Mouse (Mus musculus) urinary bladder, adult 18-20 months (tissue): ENCODE results near the gene Tnfrsf21.
A peak's percentile ranks its signal among the peaks of the same experiment; 100 is the strongest.

Experiments used
- DNase-seq, 2 experiments: peaks; one replicate each; pipeline ENCODE4 v3.0.0; 2022; ENCODE audit warnings: low spot score in 2 of 2, mixed read lengths in 2 of 2

Tnfrsf21 gene

GRCm38 (mm10) chr17:43076801-43077493, 60.6 kb downstream of the Tnfrsf21 start:
- DNase-seq: peak; percentile 44 to 59

GRCm38 (mm10) chr17:43077540-43077939, 61.2 kb downstream of the Tnfrsf21 start:
- no peak for DNase-seq

- DNase-seq: no peak
Measured at GRCm38 (mm10) chr17:43081225-43081624, 64.9 kb downstream of the Tnfrsf21 start.

- DNase-seq: no peak
Measured at GRCm38 (mm10) chr17:43089496-43089895, 73.1 kb downstream of the Tnfrsf21 start.

- no peak for DNase-seq
Measured at GRCm38 (mm10) chr17:43090948-43091724, 74.8 kb downstream of the Tnfrsf21 start.

GRCm38 (mm10) chr17:43092280-43092995, 76.1 kb downstream of the Tnfrsf21 start:
- DNase-seq: no peak

GRCm38 (mm10) chr17:43094285-43094684, 77.9 kb downstream of the Tnfrsf21 start:
- DNase-seq: no peak

- DNase-seq: no peak
Measured at GRCm38 (mm10) chr17:43097101-43097688, 80.8 kb downstream of the Tnfrsf21 start.

- no peak for DNase-seq
Measured at GRCm38 (mm10) chr17:43106108-43106507, 89.8 kb downstream of the Tnfrsf21 start.

- no peak for DNase-seq
Measured at GRCm38 (mm10) chr17:43107338-43107737, 91.0 kb downstream of the Tnfrsf21 start.

GRCm38 (mm10) chr17:43109501-43109900, 93.1 kb downstream of the Tnfrsf21 start:
- no peak for DNase-seq

- DNase-seq: no peak
Measured at GRCm38 (mm10) chr17:43110168-43110885, 94.0 kb downstream of the Tnfrsf21 start.

- DNase-seq: no peak
Measured at GRCm38 (mm10) chr17:43113391-43113984, 97.1 kb downstream of the Tnfrsf21 start.

- DNase-seq: no peak
Measured at GRCm38 (mm10) chr17:43114086-43114581, 97.8 kb downstream of the Tnfrsf21 start.

- no peak for DNase-seq
Measured at GRCm38 (mm10) chr17:43114926-43115325, 98.6 kb downstream of the Tnfrsf21 start.

- DNase-seq: no peak
Measured at GRCm38 (mm10) chr17:43116748-43117147, 100.4 kb downstream of the Tnfrsf21 start.

GRCm38 (mm10) chr17:43119446-43119845, 103.1 kb downstream of the Tnfrsf21 start:
- peak in 1 of 2 experiments; percentile 43 for DNase-seq

GRCm38 (mm10) chr17:43121096-43121495, 104.7 kb downstream of the Tnfrsf21 start:
- DNase-seq: no peak

- DNase-seq: no peak
Measured at GRCm38 (mm10) chr17:43128305-43128704, 112.0 kb downstream of the Tnfrsf21 start.

GRCm38 (mm10) chr17:43128908-43129533, 112.7 kb downstream of the Tnfrsf21 start:
- no peak for DNase-seq
